Mouse (Mus musculus) heart, postnatal 0 days (tissue): Measurements from ENCODE around the gene Ypel3.

Experiments
- CTCF ChIP-seq: IDR thresholded peaks from 2 replicates; pipeline ENCODE4 v1.5.1; 2016; ENCODE audit warnings: antibody characterized with exemption, control low read depth, low read depth
- EP300 ChIP-seq: IDR thresholded peaks from 2 replicates; pipeline ENCODE4 v1.6.1; 2016; ENCODE audit warnings: antibody characterized with exemption, low read depth

DNA sequence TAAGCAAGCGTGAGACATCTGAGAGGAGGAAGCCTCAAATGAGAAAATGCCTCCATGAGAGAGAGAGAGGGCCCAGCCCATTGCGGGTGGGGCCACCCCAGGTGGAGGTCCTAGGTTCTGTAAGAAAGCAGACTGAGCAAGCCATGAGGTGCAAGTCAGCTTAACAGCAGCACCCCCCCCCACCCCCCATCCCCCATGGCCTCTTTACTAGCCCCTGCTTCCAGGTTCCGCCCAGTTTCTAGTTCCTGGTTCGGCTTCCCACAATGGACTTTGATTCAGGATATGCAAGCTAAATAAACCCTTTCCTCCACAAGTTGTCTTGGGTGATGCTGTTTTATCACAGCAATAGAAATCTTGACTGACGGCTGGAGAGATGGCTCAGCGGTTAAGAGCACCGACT, 27.9 kb upstream of the Ypel3 start:
- TF ChIP-seq EP300: no peak
- TF ChIP-seq CTCF: no peak
